24 mouse cellular contexts compared by ENCODE assay signal in the genomic region with DNA sequence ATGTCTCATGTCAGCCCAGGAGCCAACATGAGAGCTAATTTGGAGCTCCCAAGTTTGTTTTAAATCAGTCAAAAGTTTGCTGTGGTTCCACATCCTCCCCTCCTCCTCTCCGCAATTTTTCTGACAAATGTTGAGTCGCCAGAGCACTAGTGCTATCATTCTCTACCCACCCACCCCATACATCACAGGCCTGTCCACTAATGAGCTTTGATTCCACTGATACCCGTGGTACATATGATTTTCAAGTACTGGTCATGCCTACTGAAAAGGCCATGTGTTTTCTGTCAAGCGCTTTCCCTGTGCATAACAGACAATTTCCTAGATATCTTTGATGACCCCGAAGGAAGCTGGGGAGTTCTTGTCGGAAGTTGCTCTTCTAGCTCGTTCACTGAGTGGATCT.
DNase-seq lines count a peak whose midpoint lies in the region; ATAC-seq and TF ChIP-seq lines count a peak whose summit lies in the region.
"Had no signal": no experiment of that assay in that cellular context is flagged by ENCODE, and none has a peak within 500 bp of the region (broad histone marks: within the 10 kb centered on the region; RNA-seq: fewer than 3 reads in every experiment).

No protein-coding gene starts in this region.

- no peaks in the 10 kb centered on the region for H3K36me3 ChIP-seq in lung, embryonic 14.5 days (ENCODE audit: insufficient read depth)
- no peaks in the 10 kb centered on the region for H3K36me3 ChIP-seq in embryonic facial prominence, embryonic 11.5 days (replicated peaks; ENCODE audit: control insufficient read depth, insufficient read depth, low read depth, low read length)
- H3K36me3 ChIP-seq: embryonic facial prominence, embryonic 13.5 days; forebrain, embryonic 12.5 days; forebrain, embryonic 15.5 days; hindbrain, embryonic 12.5 days; hindbrain, embryonic 15.5 days had no signal

- no peak for TF ChIP-seq CTCF in lung, embryonic 14.5 days (IDR thresholded peaks at IDR 0.05; ENCODE audit: low read depth)

- 29% methylated on average over 7 of the region's 7 CpGs for WGBS in lung, embryonic 14.5 days
- 49% methylated on average over 7 of the region's 7 CpGs for WGBS in embryonic facial prominence, embryonic 11.5 days

- no peaks in the 10 kb centered on the region for H3K4me1 ChIP-seq in lung, embryonic 14.5 days (ENCODE audit: insufficient read depth)
- no peaks in the 10 kb centered on the region for H3K4me1 ChIP-seq in embryonic facial prominence, embryonic 11.5 days (ENCODE audit: control insufficient read depth, insufficient read depth, low read length)
- H3K4me1 ChIP-seq: forebrain, embryonic 12.5 days; forebrain, embryonic 15.5 days; hindbrain, embryonic 12.5 days; hindbrain, embryonic 15.5 days had no signal

- no peak overlapping the region for H3K4me2 ChIP-seq in lung, embryonic 14.5 days
- no peak overlapping the region for H3K4me2 ChIP-seq in embryonic facial prominence, embryonic 11.5 days (ENCODE audit: low read depth, low read length)
- H3K4me2 ChIP-seq: embryonic facial prominence, embryonic 13.5 days; forebrain, embryonic 12.5 days; forebrain, embryonic 15.5 days; heart, embryonic 11.5 days; hindbrain, embryonic 12.5 days; hindbrain, embryonic 15.5 days had no signal

- no peak overlapping the region for H3K27ac ChIP-seq in lung, embryonic 14.5 days (ENCODE audit: low read depth)
- H3K27ac ChIP-seq in embryonic facial prominence, embryonic 11.5 days (replicated peaks; ENCODE audit: low read depth, low read length), result no peak overlapping the region
- H3K27ac ChIP-seq: embryonic facial prominence, embryonic 13.5 days; forebrain, embryonic 12.5 days; forebrain, embryonic 15.5 days; hindbrain, embryonic 12.5 days; hindbrain, embryonic 15.5 days had no signal

- no peak for ATAC-seq in lung, embryonic 14.5 days (ENCODE audit: insufficient read depth)
- ATAC-seq in embryonic facial prominence, embryonic 11.5 days (replicated peaks; ENCODE audit: insufficient number of reproducible peaks, low FRiP score, low TSS enrichment, low read depth), result no peak
- ATAC-seq: forebrain, embryonic 15.5 days; Patski had no signal

- no peaks in the 10 kb centered on the region for H3K9me3 ChIP-seq in lung, embryonic 14.5 days (ENCODE audit: low read depth, low read length)
- H3K9me3 ChIP-seq in embryonic facial prominence, embryonic 11.5 days (replicated peaks; ENCODE audit: control insufficient read depth, low read length), result no peaks in the 10 kb centered on the region
- H3K9me3 ChIP-seq: embryonic facial prominence, embryonic 13.5 days; forebrain, embryonic 12.5 days; forebrain, embryonic 15.5 days; hindbrain, embryonic 12.5 days; hindbrain, embryonic 15.5 days had no signal

- DNase-seq in embryo, embryonic 10 days (ENCODE audit: low spot score), result peak; percentile 22
- DNase-seq in embryo, embryonic 9.5 days (ENCODE audit: extremely low spot score), result no peak
- DNase-seq in lung, embryonic 14.5 days, result peak; percentile 10
- DNase-seq in lung, postnatal 36 days, result no peak
- DNase-seq in embryonic facial prominence, embryonic 11.5 days (ENCODE audit: low spot score), result peak; percentile 50
- no peak for DNase-seq in adrenal gland, postnatal 4 days (ENCODE audit: low spot score in 2 of 2)
- DNase-seq in testis, postnatal 10 days (ENCODE audit: low spot score), result no peak
- DNase-seq in gastrocnemius, adult 8-10 months (ENCODE audit: low spot score in 2 of 2), result no peak
- DNase-seq: adrenal gland, adult 2 months; adrenal gland, postnatal 14 days; cerebellum, adult 11-12 months; cerebellum, adult 8-10 months; cerebellum, postnatal 10 days; cerebellum, postnatal 36 days; gastrocnemius, postnatal 14 days; heart, adult 11 months had no signal

- H3K27me3 ChIP-seq in lung, embryonic 14.5 days (ENCODE audit: insufficient read depth, low read length), result no peaks in the 10 kb centered on the region
- no peaks in the 10 kb centered on the region for H3K27me3 ChIP-seq in embryonic facial prominence, embryonic 11.5 days (ENCODE audit: control insufficient read depth, insufficient read depth, low read length)
- H3K27me3 ChIP-seq: embryonic facial prominence, embryonic 13.5 days; forebrain, embryonic 12.5 days; forebrain, embryonic 15.5 days; hindbrain, embryonic 12.5 days; hindbrain, embryonic 15.5 days; Patski had no signal

- H3K4me3 ChIP-seq in lung, embryonic 14.5 days (ENCODE audit: low read depth, low read length), result no peak overlapping the region
- no peak overlapping the region for H3K4me3 ChIP-seq in embryonic facial prominence, embryonic 11.5 days (ENCODE audit: low read depth, low read length)
- H3K4me3 ChIP-seq: embryonic facial prominence, embryonic 13.5 days; erythroblast, embryonic 14.5 days; forebrain, embryonic 12.5 days; forebrain, embryonic 15.5 days; hindbrain, embryonic 12.5 days; hindbrain, embryonic 15.5 days had no signal

- H3K9ac ChIP-seq in lung, embryonic 14.5 days, result no peak overlapping the region
- H3K9ac ChIP-seq in embryonic facial prominence, embryonic 11.5 days (replicated peaks; ENCODE audit: low read length), result no peak overlapping the region
- H3K9ac ChIP-seq: embryonic facial prominence, embryonic 13.5 days; forebrain, embryonic 12.5 days; forebrain, embryonic 15.5 days; hindbrain, embryonic 12.5 days; hindbrain, embryonic 15.5 days had no signal

Comparison
In these comparisons a context has a peak if more than half of its experiments do, and no peak if none do; other contexts are left out.
1. DNase-seq: peak in embryo, embryonic 10 days (single experiment), lung, embryonic 14.5 days (single experiment) and embryonic facial prominence, embryonic 11.5 days (single experiment); none in embryo, embryonic 9.5 days (single experiment), lung, postnatal 36 days (single experiment), adrenal gland, postnatal 4 days (0 of 2), testis, postnatal 10 days (single experiment) and gastrocnemius, adult 8-10 months (0 of 2).